Mouse (Mus musculus) cortical plate, adult 2 months (tissue): Measurements from ENCODE around the gene Lamb1. TPM values are rescaled to one million over a fixed set of nuclear protein-coding genes. Genes with fewer than 3 reads are reported as not detected.

ENCODE experiments used
- H3K27ac ChIP-seq: fragments of 200-500 bp; 2 replicates; pipeline ENCODE4 v1.5.1; 2012; ENCODE audit warnings: low read length, control low read depth, inconsistent platforms; ENCODE audit not compliant: insufficient read depth
- H3K4me1 ChIP-seq: fragments of 200-500 bp; 2 replicates; pipeline ENCODE4 v1.6.1; 2011; ENCODE audit warnings: low read length; ENCODE audit not compliant: control insufficient read depth, insufficient read depth
- H3K4me3 ChIP-seq: fragments of 200-500 bp; 2 replicates; pipeline ENCODE4 v1.5.1; 2011; ENCODE audit warnings: mild to moderate bottlenecking, low read length, control low read depth; ENCODE audit not compliant: insufficient read depth
- CTCF ChIP-seq: fragments of 200-500 bp; IDR thresholded peaks from 2 replicates; pipeline ENCODE4 v1.5.1; 2011; ENCODE audit warnings: mild to moderate bottlenecking, control low read depth, low read length; ENCODE audit not compliant: insufficient read depth; ENCODE audit errors: extremely low read depth
- POLR2A ChIP-seq: fragments of 200-500 bp; IDR thresholded peaks from 2 replicates; pipeline ENCODE4 v1.6.1; 2011; ENCODE audit warnings: mild to moderate bottlenecking, low read length, control low read depth; ENCODE audit not compliant: insufficient read depth; ENCODE audit errors: extremely low read depth
- polyA plus RNA-seq: library from polyadenylated mRNA; depleted of rRNA; stranded (reverse); fragments of >200 nt; gene quantifications from 2 replicates; pipeline ENCODE4 v1.2.3, GENCODE M21; 2012; rRNA removed

Gene Lamb1
- polyA plus RNA-seq = 4.2 and 4.4 TPM in 2 replicates

- TF ChIP-seq CTCF = no peak
- 0 out of 2 replicates have a peak, but pooled peaks have one; percentile 19 for TF ChIP-seq POLR2A
- peak within 1 kb of the TSS; percentile 89 for H3K4me3 ChIP-seq
- H3K4me1 ChIP-seq = no peaks in the 10 kb centered on the region; the same call in 1 of the 2 replicates
- no peak within 1 kb of the TSS for H3K27ac ChIP-seq
These were observed at the start of gene Lamb1 for GRCm38 (mm10) chr12:31265005-31265721. Gene Lamb1 (plus strand): TSS chr12:31265234.

- Histone ChIP-seq H3K4me3 (no peak overlapping the region), H3K27ac (no peak overlapping the region), H3K4me1 (no peaks in the 10 kb centered on the region)
- TF ChIP-seq CTCF (no peak), POLR2A (no peak)
These were observed 47.8 kb upstream of the Lamb1 start for GRCm38 (mm10) chr12:31217232-31217631.

- H3K4me3 ChIP-seq = no peak overlapping the region
- H3K27ac ChIP-seq = no peak overlapping the region
- TF ChIP-seq CTCF (no peak), POLR2A (no peak)
These were observed 46.3 kb upstream of the Lamb1 start for GRCm38 (mm10) chr12:31218774-31219173.

GRCm38 (mm10) chr12:31221522-31221921, 43.5 kb upstream of the Lamb1 start:
- Histone ChIP-seq H3K4me3 (no peak overlapping the region), H3K4me1 (no peaks in the 10 kb centered on the region), H3K27ac (no peak overlapping the region)
- no peak for TF ChIP-seq CTCF
- TF ChIP-seq POLR2A = no peak

More at GRCm38 (mm10) chr12:31218774-31219173, 46.3 kb upstream of the Lamb1 start:
- H3K4me1 ChIP-seq = no peaks in the 10 kb centered on the region

GRCm38 (mm10) chr12:31222282-31222681, 42.8 kb upstream of the Lamb1 start:
- H3K27ac ChIP-seq = no peak overlapping the region
- TF ChIP-seq CTCF (no peak), POLR2A (no peak)
- no peaks in the 10 kb centered on the region for H3K4me1 ChIP-seq
- H3K4me3 ChIP-seq = no peak overlapping the region

- no peaks in the 10 kb centered on the region for H3K4me1 ChIP-seq
- TF ChIP-seq CTCF = no peak
- TF ChIP-seq POLR2A = no peak
- no peak overlapping the region for H3K4me3 ChIP-seq
- H3K27ac ChIP-seq = no peak overlapping the region
These were observed 42.3 kb upstream of the Lamb1 start for GRCm38 (mm10) chr12:31222741-31223140.

- Histone ChIP-seq H3K4me1 (no peaks in the 10 kb centered on the region), H3K4me3 (no peak overlapping the region), H3K27ac (no peak overlapping the region)
- no peak for TF ChIP-seq POLR2A
These were observed 39.6 kb upstream of the Lamb1 start for GRCm38 (mm10) chr12:31225451-31225850.

- H3K27ac ChIP-seq = no peak overlapping the region
- no peak overlapping the region for H3K4me3 ChIP-seq
- TF ChIP-seq POLR2A (no peak), CTCF (no peak)
- H3K4me1 ChIP-seq = no peaks in the 10 kb centered on the region
These were observed 37.9 kb upstream of the Lamb1 start for GRCm38 (mm10) chr12:31227167-31227566.

- TF ChIP-seq CTCF (no peak), POLR2A (no peak)
- H3K4me1 ChIP-seq = no peaks in the 10 kb centered on the region
- H3K4me3 ChIP-seq = no peak overlapping the region
- H3K27ac ChIP-seq = no peak overlapping the region
These were observed 36.2 kb upstream of the Lamb1 start for GRCm38 (mm10) chr12:31228878-31229277.

GRCm38 (mm10) chr12:31232635-31233034, 32.4 kb upstream of the Lamb1 start:
- Histone ChIP-seq H3K27ac (no peak overlapping the region), H3K4me1 (0 out of 2 replicates have a peak, but pooled peaks cover 1% of the 10 kb centered on the region)
- no peak for TF ChIP-seq POLR2A
- TF ChIP-seq CTCF = no peak

More at GRCm38 (mm10) chr12:31232635-31233034, 32.4 kb upstream of the Lamb1 start:
- H3K4me3 ChIP-seq = no peak overlapping the region
